Mouse (Mus musculus) gastrocnemius, adult 18-20 months (tissue): Measurements from ENCODE around the gene Serpina3k. TPM values are rescaled to one million over a fixed set of nuclear protein-coding genes. Genes with fewer than 3 reads are reported as not detected.
"Not testable (repeated sequence)": the region's sequence is repeated elsewhere in the genome, so short reads cannot be mapped to it uniquely, and the experiment has no call there.

ENCODE experiments used
- DNase-seq: peaks from one replicate; pipeline ENCODE4 v3.0.0; 2021; ENCODE audit warnings: low spot score
- long read RNA-seq, 2 experiments: library from polyadenylated mRNA; stranded (forward); transcript quantifications; one replicate each; pipeline ENCODE4 v2.0.0; 2021
- total RNA-seq, 2 experiments: library from RNA; stranded (reverse); gene quantifications; 2 replicates each; pipeline ENCODE4 v1.2.3; 2021

Serpina3k gene
- 1 to 10 TPM in 1 of 2 experiments, not detected in 1; 1.9 TPM for total RNA-seq
- long read RNA-seq, experiment 1, result 0 reads
- long read RNA-seq, experiment 2, result 0 reads

- not testable (repeated sequence) for DNase-seq
Observed at GRCm38 (mm10) chr12:104338226-104338625, at the start of gene Serpina3k, which contains the start of gene Serpina3m. Gene Serpina3k, plus strand, starts transcription at chr12:104338486. Gene Serpina3m, plus strand, starts transcription at chr12:104338486.

GRCm38 (mm10) chr12:104289872-104290271 is 48.4 kb upstream of the Serpina3k start:
- no peak for DNase-seq

GRCm38 (mm10) chr12:104293963-104294362 is 44.3 kb upstream of the Serpina3k start:
- DNase-seq, result no peak

GRCm38 (mm10) chr12:104298049-104298448 is 40.2 kb upstream of the Serpina3k start:
- no peak for DNase-seq

- no peak for DNase-seq
Observed at GRCm38 (mm10) chr12:104305991-104306390, 32.3 kb upstream of the Serpina3k start.

GRCm38 (mm10) chr12:104314253-104314652 is 24.0 kb upstream of the Serpina3k start, which contains the start of gene Serpina3j:
Gene Serpina3j, plus strand, starts transcription at chr12:104314553.
- DNase-seq, result no peak

- DNase-seq, result no peak
Observed at GRCm38 (mm10) chr12:104322454-104322853, 15.8 kb upstream of the Serpina3k start.

GRCm38 (mm10) chr12:104331701-104332100 is 6.6 kb upstream of the Serpina3k start:
- DNase-seq, result no peak

GRCm38 (mm10) chr12:104336873-104337272 is 1.4 kb upstream of the Serpina3k start:
- DNase-seq, result not testable (repeated sequence)

- DNase-seq, result no peak
Observed at GRCm38 (mm10) chr12:104338705-104339104, 419 bp downstream of the Serpina3k start.

- not testable (repeated sequence) for DNase-seq
Observed at GRCm38 (mm10) chr12:104342489-104342888, 4.2 kb downstream of the Serpina3k start.

- DNase-seq, result no peak
Observed at GRCm38 (mm10) chr12:104345181-104345580, 6.9 kb downstream of the Serpina3k start.

GRCm38 (mm10) chr12:104345707-104346106 is 7.4 kb downstream of the Serpina3k start:
- DNase-seq, result no peak

GRCm38 (mm10) chr12:104347091-104347490 is 8.8 kb downstream of the Serpina3k start:
- no peak for DNase-seq

- peak; percentile 34 for DNase-seq
Observed at GRCm38 (mm10) chr12:104351812-104352211, 13.5 kb downstream of the Serpina3k start.

- DNase-seq, result no peak
Observed at GRCm38 (mm10) chr12:104356006-104356405, 17.7 kb downstream of the Serpina3k start.

GRCm38 (mm10) chr12:104369986-104370385 is 31.7 kb downstream of the Serpina3k start:
- DNase-seq, result no peak

GRCm38 (mm10) chr12:104377179-104377578 is 38.9 kb downstream of the Serpina3k start:
- not testable (repeated sequence) for DNase-seq

- DNase-seq, result not testable (repeated sequence)
Observed at GRCm38 (mm10) chr12:104378351-104378750, 40.1 kb downstream of the Serpina3k start.

- not testable (repeated sequence) for DNase-seq
Observed at GRCm38 (mm10) chr12:104378815-104379214, 40.5 kb downstream of the Serpina3k start.

- DNase-seq, result no peak
Observed at GRCm38 (mm10) chr12:104379856-104380255, 41.6 kb downstream of the Serpina3k start.

- DNase-seq, result not testable (repeated sequence)
Observed at GRCm38 (mm10) chr12:104381071-104381604, 42.9 kb downstream of the Serpina3k start.

GRCm38 (mm10) chr12:104385987-104386386 is 47.7 kb downstream of the Serpina3k start:
- DNase-seq, result not testable (repeated sequence)
